Mouse (Mus musculus): Measurements from ENCODE around the gene Dld.

- TF ChIP-seq CTCF (IDR thresholded peaks at IDR 0.05; ENCODE audit: low read depth): no peak
- no peak for TF ChIP-seq EP300 (IDR thresholded peaks at IDR 0.05; ENCODE audit: low read depth)
Observed at GRCm38 (mm10) chr12:31300276-31300675, 51.0 kb downstream of the Dld start.

Data from liver, postnatal 0 days (tissue).